Mouse (Mus musculus): Measurements from ENCODE around the gene Dagla. TPM values are rescaled to one million over a fixed set of nuclear protein-coding genes. Genes with fewer than 3 reads are reported as not detected.

The Dagla gene
- total RNA-seq (2014; rRNA removed; ENCODE audit: low replicate concordance) (0.92 and 1.4 TPM in 2 replicates), polyA plus RNA-seq (2015; fragmentation: Nextera tagmentation; extraction: Ambion mirVana) (0.52 and 0.60 TPM in 2 replicates)

GRCm38 (mm10) chr19:10304810-10305544 is at the start of gene Dagla:
TSS of gene Dagla (minus strand) at chr19:10304877.
- H3K36me3 ChIP-seq (replicated peaks; ENCODE audit: control insufficient read depth, insufficient read depth, low read length): no peaks in the 10 kb centered on the region
- peak; percentile 85 for ATAC-seq (ENCODE audit: insufficient read depth, low read depth)
- no peaks in the 10 kb centered on the region for H3K9me3 ChIP-seq (replicated peaks; ENCODE audit: control insufficient read depth, low read length)
- 0 out of 2 replicates have a peak, but pooled peaks cover 4% of the 10 kb centered on the region for H3K4me1 ChIP-seq (ENCODE audit: control insufficient read depth, insufficient read depth)
- H3K4me3 ChIP-seq (ENCODE audit: low read depth, low read length): peak within 1 kb of the TSS; percentile 66
- no peak for DNase-seq (ENCODE audit: low spot score)
- no peak within 1 kb of the TSS for H3K27ac ChIP-seq (ENCODE audit: low read depth)
- TF ChIP-seq CTCF (IDR thresholded peaks at IDR 0.05; ENCODE audit: low read depth) (peak; percentile 81), EP300 (IDR thresholded peaks at IDR 0.05; ENCODE audit: low read depth) (no peak)
- peak within 1 kb of the TSS; percentile 50 for H3K9ac ChIP-seq (replicated peaks; ENCODE audit: low read depth, low read length)
- peak within 1 kb of the TSS; percentile 87 for H3K4me2 ChIP-seq (ENCODE audit: low read depth, low read length)
- 6% methylated on average over 52 of the region's 56 CpGs for WGBS
- peaks cover 35% of the 10 kb centered on the region for H3K27me3 ChIP-seq (ENCODE audit: control insufficient read depth, insufficient read depth, low read length)

GRCm38 (mm10) chr19:10352218-10352617 is 47.5 kb upstream of the Dagla start:
- no peak overlapping the region for H3K27ac ChIP-seq (ENCODE audit: low read depth)
- no peak for DNase-seq (ENCODE audit: low spot score)
- 72% methylated on average over 7 of the region's 7 CpGs for WGBS
- no peak overlapping the region for H3K4me3 ChIP-seq (ENCODE audit: low read depth, low read length)
- H3K4me2 ChIP-seq (ENCODE audit: low read depth, low read length): no peak overlapping the region
- H3K27me3 ChIP-seq (ENCODE audit: control insufficient read depth, insufficient read depth, low read length): no peaks in the 10 kb centered on the region
- H3K36me3 ChIP-seq (replicated peaks; ENCODE audit: control insufficient read depth, insufficient read depth, low read length): no peaks in the 10 kb centered on the region
- no peaks in the 10 kb centered on the region for H3K4me1 ChIP-seq (ENCODE audit: control insufficient read depth, insufficient read depth)
- no peak overlapping the region for H3K9ac ChIP-seq (replicated peaks; ENCODE audit: low read depth, low read length)
- TF ChIP-seq EP300 (IDR thresholded peaks at IDR 0.05; ENCODE audit: low read depth) (no peak), CTCF (IDR thresholded peaks at IDR 0.05; ENCODE audit: low read depth) (no peak)
- H3K9me3 ChIP-seq (replicated peaks; ENCODE audit: control insufficient read depth, low read length): no peaks in the 10 kb centered on the region
- no peak for ATAC-seq (ENCODE audit: insufficient read depth, low read depth)

DNA sequence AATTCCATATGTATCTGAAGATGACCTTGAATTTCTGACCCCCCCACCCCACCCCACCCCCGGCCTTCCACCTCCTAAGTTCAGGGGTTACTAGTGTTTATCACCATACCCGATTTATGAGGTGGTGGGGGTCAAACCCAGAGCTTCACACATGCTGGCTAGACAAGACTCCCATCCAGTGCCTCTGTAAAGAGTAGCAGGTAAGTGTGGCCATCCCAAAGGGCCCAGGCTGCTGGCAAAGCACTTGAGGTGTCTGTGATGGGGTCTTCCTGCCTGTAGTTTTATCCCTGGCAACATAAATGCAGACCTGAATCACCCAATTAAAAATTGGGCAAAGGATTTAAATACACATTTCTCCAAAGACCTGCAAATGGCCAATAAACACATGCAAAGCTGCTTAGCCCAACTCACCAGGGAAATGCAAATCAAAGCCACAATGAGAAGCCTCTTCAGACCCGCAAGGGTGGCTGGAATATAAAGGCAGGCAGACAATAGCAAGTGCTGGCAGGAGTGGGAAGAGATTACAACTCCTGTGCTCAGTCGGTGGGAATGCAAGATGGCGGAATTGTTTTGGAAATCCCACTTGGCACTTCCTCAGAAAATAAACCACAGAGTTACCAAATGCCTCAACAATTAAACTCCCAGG is 43.1 kb upstream of the Dagla start:
- WGBS: 62% methylated on average over 5 of the region's 5 CpGs
- no peak for ATAC-seq (ENCODE audit: insufficient read depth, low read depth)

DNA sequence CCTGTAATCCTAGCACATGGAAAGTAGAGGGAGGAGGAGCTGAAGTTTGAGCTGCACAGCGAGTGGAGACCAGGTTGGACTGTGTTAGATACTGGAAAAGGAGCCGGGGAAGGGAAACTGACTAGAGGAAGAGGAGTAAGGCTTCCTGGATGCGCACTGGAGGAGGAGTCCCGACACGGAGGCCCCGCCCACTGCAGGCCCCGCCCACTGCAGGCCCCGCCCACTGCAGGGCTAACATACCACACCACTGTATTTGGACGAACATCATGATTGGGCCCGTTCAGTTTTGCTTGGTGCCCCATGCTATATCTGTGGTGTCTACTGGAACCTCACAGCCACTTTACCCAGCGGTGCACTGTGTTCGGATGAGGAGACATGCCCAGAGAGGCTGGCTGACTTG is 41.0 kb upstream of the Dagla start:
- no peaks in the 10 kb centered on the region for H3K36me3 ChIP-seq (replicated peaks; ENCODE audit: control insufficient read depth, insufficient read depth, low read length)
- ATAC-seq (ENCODE audit: insufficient read depth, low read depth): no peak
- H3K9me3 ChIP-seq (replicated peaks; ENCODE audit: control insufficient read depth, low read length): no peaks in the 10 kb centered on the region
- no peak for TF ChIP-seq EP300 (IDR thresholded peaks at IDR 0.05; ENCODE audit: low read depth)
- no peak for TF ChIP-seq CTCF (IDR thresholded peaks at IDR 0.05; ENCODE audit: low read depth)
- no peak for DNase-seq (ENCODE audit: low spot score)
- H3K9ac ChIP-seq (replicated peaks; ENCODE audit: low read depth, low read length): no peak overlapping the region
- H3K4me3 ChIP-seq (ENCODE audit: low read depth, low read length): no peak overlapping the region
- H3K4me1 ChIP-seq (ENCODE audit: control insufficient read depth, insufficient read depth): peaks cover 11% of the 10 kb centered on the region
- H3K4me2 ChIP-seq (ENCODE audit: low read depth, low read length): no peak overlapping the region
- H3K27me3 ChIP-seq (ENCODE audit: control insufficient read depth, insufficient read depth, low read length): 0 out of 2 replicates have a peak, but pooled peaks cover 3% of the 10 kb centered on the region
- H3K27ac ChIP-seq (ENCODE audit: low read depth): no peak overlapping the region
- WGBS: 31% methylated on average over 12 of the region's 12 CpGs

More for the DNA sequence above, 43.1 kb upstream of the Dagla start:
- Histone ChIP-seq H3K4me2 (ENCODE audit: low read depth, low read length) (no peak overlapping the region), H3K4me1 (ENCODE audit: control insufficient read depth, insufficient read depth) (no peaks in the 10 kb centered on the region), H3K27ac (ENCODE audit: low read depth) (no peak overlapping the region), H3K4me3 (ENCODE audit: low read depth, low read length) (no peak overlapping the region), H3K9ac (replicated peaks; ENCODE audit: low read depth, low read length) (no peak overlapping the region), H3K27me3 (ENCODE audit: control insufficient read depth, insufficient read depth, low read length) (0 out of 2 replicates have a peak, but pooled peaks cover 3% of the 10 kb centered on the region), H3K36me3 (replicated peaks; ENCODE audit: control insufficient read depth, insufficient read depth, low read length) (no peaks in the 10 kb centered on the region), H3K9me3 (replicated peaks; ENCODE audit: control insufficient read depth, low read length) (no peaks in the 10 kb centered on the region)
- TF ChIP-seq EP300 (IDR thresholded peaks at IDR 0.05; ENCODE audit: low read depth) (no peak), CTCF (IDR thresholded peaks at IDR 0.05; ENCODE audit: low read depth) (no peak)
- no peak for DNase-seq (ENCODE audit: low spot score)

- Histone ChIP-seq H3K9me3 (replicated peaks; ENCODE audit: control insufficient read depth, low read length) (no peaks in the 10 kb centered on the region), H3K27me3 (ENCODE audit: control insufficient read depth, insufficient read depth, low read length) (0 out of 2 replicates have a peak, but pooled peaks cover 15% of the 10 kb centered on the region), H3K4me1 (ENCODE audit: control insufficient read depth, insufficient read depth) (peaks cover 11% of the 10 kb centered on the region), H3K36me3 (replicated peaks; ENCODE audit: control insufficient read depth, insufficient read depth, low read length) (no peaks in the 10 kb centered on the region), H3K4me3 (ENCODE audit: low read depth, low read length) (no peak overlapping the region), H3K9ac (replicated peaks; ENCODE audit: low read depth, low read length) (no peak overlapping the region), H3K4me2 (ENCODE audit: low read depth, low read length) (no peak overlapping the region), H3K27ac (ENCODE audit: low read depth) (no peak overlapping the region)
- ATAC-seq (ENCODE audit: insufficient read depth, low read depth) (no peak), DNase-seq (ENCODE audit: low spot score) (no peak)
- 82% methylated on average over 10 of the region's 10 CpGs for WGBS
- TF ChIP-seq CTCF (IDR thresholded peaks at IDR 0.05; ENCODE audit: low read depth) (no peak), EP300 (IDR thresholded peaks at IDR 0.05; ENCODE audit: low read depth) (no peak)
These were observed 39.2 kb upstream of the Dagla start for GRCm38 (mm10) chr19:10343866-10344265.

All from heart, postnatal 0 days (tissue).